Mouse (Mus musculus) limb, embryonic 15.5 days (tissue): ENCODE measurements around the gene Gabrb1. TPM values are rescaled to one million over a fixed set of nuclear protein-coding genes. Genes with fewer than 3 reads are reported as not detected.

ENCODE experiments used
- ATAC-seq: fragments of 200-750 bp; cut with Nextera tagmentation; 2 replicates; pipeline ENCODE4 v1.8.0; 2017; ENCODE audit warnings: low read depth, moderate TSS enrichment; ENCODE audit not compliant: insufficient number of reproducible peaks, low FRiP score, low TSS enrichment
- H3K27ac ChIP-seq: fragments of 300-500 bp; sonication (generic); 2 replicates; pipeline ENCODE4 v1.5.1; 2015; ENCODE audit warnings: moderate library complexity, mild to moderate bottlenecking, inconsistent platforms
- H3K27me3 ChIP-seq: fragments of 300-500 bp; sonication (generic); 2 replicates; pipeline ENCODE4 v1.6.1; 2015; ENCODE audit warnings: inconsistent platforms
- H3K36me3 ChIP-seq: fragments of 300-500 bp; sonication (generic); 2 replicates; pipeline ENCODE4 v1.6.1; 2015; ENCODE audit warnings: inconsistent platforms
- H3K4me1 ChIP-seq: fragments of 300-500 bp; sonication (generic); 2 replicates; pipeline ENCODE4 v1.6.1; 2015; ENCODE audit warnings: inconsistent platforms
- H3K4me2 ChIP-seq: fragments of 300-500 bp; sonication (generic); 2 replicates; pipeline ENCODE4 v1.6.1; 2015; ENCODE audit warnings: mild to moderate bottlenecking, inconsistent platforms
- H3K4me3 ChIP-seq: fragments of 300-500 bp; sonication (generic); 2 replicates; pipeline ENCODE4 v1.5.1; 2015; ENCODE audit warnings: mild to moderate bottlenecking, inconsistent platforms
- H3K9ac ChIP-seq: fragments of 300-500 bp; sonication (generic); 2 replicates; pipeline ENCODE4 v1.6.1; 2015; ENCODE audit warnings: inconsistent platforms
- H3K9me3 ChIP-seq: fragments of 300-500 bp; sonication (generic); 2 replicates; pipeline ENCODE4 v1.6.1; 2016; ENCODE audit warnings: inconsistent platforms
- WGBS: fragments of 180-500 bp; shearing (Covaris S2); methylation state at CpG from one replicate; pipeline ENCODE4 v1.1.7; 2015; 5-methylcytosine and 5-hydroxymethylcytosine counted together
- polyA plus RNA-seq: library from polyadenylated mRNA; unstranded; fragments of >200 nt; fragmentation: Nextera tagmentation; extraction: Ambion mirVana; gene quantifications from 2 replicates; pipeline ENCODE4 v1.2.1, GENCODE M21; 2015

Gene Gabrb1
- polyA plus RNA-seq, 1 experiment from 2014 or later: 1.9 TPM

DNA sequence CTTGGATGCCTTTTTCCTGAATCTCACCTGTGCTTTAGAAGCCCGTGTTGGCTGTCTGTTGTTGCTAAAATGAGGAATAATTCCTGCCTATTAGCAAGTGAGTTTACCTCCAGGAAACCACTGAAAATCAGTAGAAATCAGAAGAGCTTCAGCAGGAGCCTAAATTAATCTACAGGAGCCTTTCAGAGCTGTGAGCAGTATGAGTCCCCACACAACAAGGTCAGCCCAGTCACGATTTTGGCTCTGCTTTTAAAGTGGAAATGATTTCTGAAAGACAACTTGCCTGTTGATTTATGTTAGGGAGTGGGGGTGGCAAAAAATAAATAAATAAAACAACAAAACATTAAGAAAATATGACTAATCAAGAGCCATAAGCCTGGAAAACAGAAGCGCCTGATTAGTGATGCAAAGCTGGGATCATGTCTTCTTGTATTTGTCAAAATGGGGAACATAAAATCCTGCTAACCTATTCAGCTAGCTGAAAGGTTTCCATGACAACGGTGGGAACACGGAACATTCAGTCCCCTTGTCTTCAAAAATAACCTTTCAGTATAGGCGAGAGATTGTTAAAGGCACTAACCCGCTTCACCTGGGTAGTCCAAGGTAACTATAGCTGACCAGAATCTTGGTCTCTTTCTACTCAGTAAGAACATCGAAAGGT, 312.4 kb downstream of the Gabrb1 start:
- Histone ChIP-seq H3K4me1 (no peaks in the 10 kb centered on the region), H3K9ac (no peak overlapping the region), H3K36me3 (no peaks in the 10 kb centered on the region), H3K9me3 (no peaks in the 10 kb centered on the region), H3K4me2 (no peak overlapping the region), H3K27me3 (no peaks in the 10 kb centered on the region), H3K4me3 (no peak overlapping the region), H3K27ac (no peak overlapping the region)
- 80% methylated on average over 8 of the region's 8 CpGs for WGBS
- no peak for ATAC-seq

DNA sequence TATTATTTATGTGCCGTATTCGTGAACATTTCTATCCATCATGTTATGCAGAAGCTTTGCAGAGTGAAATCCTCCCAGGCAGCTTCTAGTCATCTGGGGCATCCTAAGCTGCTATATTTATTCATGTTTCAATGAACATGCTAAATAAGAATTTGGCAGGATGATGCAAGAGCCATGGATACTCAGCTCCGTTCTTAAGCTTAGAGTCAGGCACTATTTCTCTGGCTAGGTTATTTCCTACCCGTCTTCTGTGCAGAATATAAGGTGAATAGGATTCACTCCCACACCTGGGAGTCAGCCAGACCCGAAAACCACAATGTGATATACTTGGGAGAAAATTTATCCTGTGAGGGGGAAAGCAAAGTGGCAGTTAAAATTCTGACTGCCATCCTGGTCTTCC, 314.9 kb downstream of the Gabrb1 start:
- no peaks in the 10 kb centered on the region for H3K27me3 ChIP-seq
- no peak overlapping the region for H3K4me3 ChIP-seq
- no peak for ATAC-seq
- no peak overlapping the region for H3K27ac ChIP-seq
- H3K4me2 ChIP-seq: no peak overlapping the region
- H3K9ac ChIP-seq: no peak overlapping the region
- no peaks in the 10 kb centered on the region for H3K36me3 ChIP-seq
- no peaks in the 10 kb centered on the region for H3K9me3 ChIP-seq
- 76% methylated on average over 5 of the region's 5 CpGs for WGBS
- no peaks in the 10 kb centered on the region for H3K4me1 ChIP-seq

DNA sequence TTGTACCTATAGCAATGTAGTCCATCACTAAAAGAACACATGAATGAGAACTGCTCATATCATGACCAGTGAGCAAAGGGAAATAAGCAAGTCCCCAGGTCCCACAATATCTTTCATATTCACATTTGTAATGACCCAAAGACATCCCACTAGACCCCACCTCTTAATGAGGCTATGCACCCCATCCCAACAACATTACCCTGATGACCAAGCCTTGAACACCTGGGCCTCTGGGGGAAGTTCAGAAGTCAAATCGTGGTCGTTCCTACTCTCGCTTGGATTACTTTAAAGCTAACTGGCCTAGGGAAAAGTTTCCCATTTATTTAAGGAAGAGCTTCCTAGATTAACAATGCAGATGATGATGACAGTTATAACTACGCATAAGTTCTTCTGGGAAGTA, 318.2 kb downstream of the Gabrb1 start:
- H3K27me3 ChIP-seq: no peaks in the 10 kb centered on the region
- 87% methylated on average over 4 of the region's 4 CpGs for WGBS
- ATAC-seq: no peak
- H3K36me3 ChIP-seq: no peaks in the 10 kb centered on the region
- H3K9me3 ChIP-seq: no peaks in the 10 kb centered on the region
- H3K9ac ChIP-seq: no peak overlapping the region
- H3K4me2 ChIP-seq: no peak overlapping the region
- H3K4me3 ChIP-seq: no peak overlapping the region
- H3K4me1 ChIP-seq: no peaks in the 10 kb centered on the region
- no peak overlapping the region for H3K27ac ChIP-seq

DNA sequence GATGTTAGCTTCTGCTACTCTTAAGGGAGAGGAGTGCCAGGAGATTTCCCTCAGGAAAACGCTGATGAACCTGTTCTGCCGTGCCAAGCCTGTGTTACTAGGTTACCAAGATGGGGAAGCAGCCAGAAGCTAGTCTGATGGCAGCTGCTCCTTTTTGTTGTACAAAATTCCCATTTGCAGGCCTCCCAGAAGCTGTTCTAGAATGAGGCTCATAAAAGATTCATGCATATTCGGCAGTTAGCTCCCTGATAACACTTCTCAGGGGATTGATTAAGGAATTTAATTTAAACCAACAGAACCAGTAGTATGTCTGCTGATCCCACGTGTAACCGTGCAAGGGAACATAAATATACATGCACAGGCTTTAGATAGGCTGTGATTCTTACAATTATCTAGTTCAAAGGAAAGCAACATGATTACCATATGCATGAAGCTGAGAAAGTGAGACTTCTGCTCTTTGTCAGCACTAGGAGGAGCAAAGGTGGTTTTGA, 318.7 kb downstream of the Gabrb1 start:
- no peaks in the 10 kb centered on the region for H3K27me3 ChIP-seq
- H3K9me3 ChIP-seq: no peaks in the 10 kb centered on the region
- no peaks in the 10 kb centered on the region for H3K36me3 ChIP-seq
- H3K4me2 ChIP-seq: no peak overlapping the region
- 48% methylated on average over 5 of the region's 5 CpGs for WGBS
- no peak overlapping the region for H3K27ac ChIP-seq
- no peaks in the 10 kb centered on the region for H3K4me1 ChIP-seq
- no peak for ATAC-seq
- no peak overlapping the region for H3K9ac ChIP-seq
- H3K4me3 ChIP-seq: no peak overlapping the region

DNA sequence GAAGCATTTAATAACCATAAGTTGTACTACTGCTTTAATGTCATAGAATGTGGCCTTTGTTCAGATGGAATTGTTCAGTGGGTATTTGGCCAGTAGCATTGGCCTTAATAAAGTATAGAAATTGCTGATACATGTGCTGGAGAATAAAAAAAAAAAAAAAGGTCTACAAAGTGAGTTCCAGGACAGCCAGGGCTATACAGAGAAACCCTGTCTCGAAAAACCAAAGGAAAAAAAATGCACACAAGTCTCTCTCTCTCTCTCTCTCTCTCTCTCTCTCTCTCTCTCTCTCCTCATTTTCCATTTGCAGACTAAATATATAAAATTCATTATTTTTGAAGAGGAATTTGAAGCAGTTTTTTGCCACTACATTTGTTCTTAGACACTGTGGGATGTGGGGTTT, 328.6 kb downstream of the Gabrb1 start:
- no peak for ATAC-seq
- Histone ChIP-seq H3K4me2 (no peak overlapping the region), H3K27me3 (no peaks in the 10 kb centered on the region), H3K9ac (no peak overlapping the region), H3K36me3 (no peaks in the 10 kb centered on the region), H3K9me3 (no peaks in the 10 kb centered on the region), H3K4me1 (no peaks in the 10 kb centered on the region), H3K4me3 (no peak overlapping the region), H3K27ac (no peak overlapping the region)
- WGBS: 43% methylated on average over 1 of the region's 1 CpGs

DNA sequence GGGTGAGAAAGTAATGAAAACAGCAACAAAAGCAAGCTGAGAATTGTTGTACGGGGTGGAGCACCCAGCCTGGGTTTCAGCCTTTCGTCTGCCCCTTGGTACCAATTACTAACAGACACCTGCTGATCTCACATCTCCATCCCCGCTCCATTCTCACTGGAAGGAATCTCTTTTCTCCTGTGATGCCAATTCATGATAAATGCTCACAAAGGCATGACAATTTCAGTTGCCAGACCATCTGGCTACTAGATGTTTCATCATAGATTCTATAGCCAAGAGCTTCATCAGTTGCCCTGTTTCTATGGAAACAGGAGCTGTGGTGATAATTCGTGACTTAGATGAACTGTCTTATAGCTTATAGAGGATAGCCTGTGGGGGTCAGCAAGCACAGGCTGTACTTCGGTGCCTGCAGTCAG, 329.1 kb downstream of the Gabrb1 start:
- Histone ChIP-seq H3K27me3 (no peaks in the 10 kb centered on the region), H3K9ac (no peak overlapping the region), H3K4me1 (no peaks in the 10 kb centered on the region), H3K4me3 (no peak overlapping the region), H3K9me3 (no peaks in the 10 kb centered on the region), H3K36me3 (no peaks in the 10 kb centered on the region), H3K27ac (no peak overlapping the region), H3K4me2 (no peak overlapping the region)
- WGBS: 61% methylated on average over 5 of the region's 5 CpGs
- ATAC-seq: no peak

DNA sequence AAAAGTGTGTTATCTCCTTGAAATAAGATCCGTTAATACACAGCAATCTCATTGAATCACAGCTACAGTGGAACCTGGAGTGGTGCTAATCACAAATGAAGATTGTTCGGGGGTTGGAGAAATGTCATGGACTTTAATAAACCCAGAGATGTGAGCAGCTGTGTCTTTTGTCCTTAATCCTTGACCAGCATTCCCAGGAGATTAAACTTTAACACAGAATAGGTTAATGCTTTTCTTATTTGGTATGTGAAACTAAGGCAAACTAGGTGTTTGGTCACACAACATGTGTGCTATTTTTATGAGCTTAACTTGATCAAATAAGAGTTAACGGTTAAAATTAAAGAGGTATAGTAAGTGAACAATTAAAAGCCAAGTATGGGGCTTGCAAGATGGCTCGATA, 341.6 kb downstream of the Gabrb1 start:
- Histone ChIP-seq H3K4me1 (no peaks in the 10 kb centered on the region), H3K9me3 (no peaks in the 10 kb centered on the region), H3K9ac (no peak overlapping the region), H3K27ac (no peak overlapping the region), H3K27me3 (no peaks in the 10 kb centered on the region), H3K4me2 (no peak overlapping the region), H3K36me3 (no peaks in the 10 kb centered on the region), H3K4me3 (no peak overlapping the region)
- no peak for ATAC-seq
- WGBS: 72% methylated on average over 4 of the region's 4 CpGs

DNA sequence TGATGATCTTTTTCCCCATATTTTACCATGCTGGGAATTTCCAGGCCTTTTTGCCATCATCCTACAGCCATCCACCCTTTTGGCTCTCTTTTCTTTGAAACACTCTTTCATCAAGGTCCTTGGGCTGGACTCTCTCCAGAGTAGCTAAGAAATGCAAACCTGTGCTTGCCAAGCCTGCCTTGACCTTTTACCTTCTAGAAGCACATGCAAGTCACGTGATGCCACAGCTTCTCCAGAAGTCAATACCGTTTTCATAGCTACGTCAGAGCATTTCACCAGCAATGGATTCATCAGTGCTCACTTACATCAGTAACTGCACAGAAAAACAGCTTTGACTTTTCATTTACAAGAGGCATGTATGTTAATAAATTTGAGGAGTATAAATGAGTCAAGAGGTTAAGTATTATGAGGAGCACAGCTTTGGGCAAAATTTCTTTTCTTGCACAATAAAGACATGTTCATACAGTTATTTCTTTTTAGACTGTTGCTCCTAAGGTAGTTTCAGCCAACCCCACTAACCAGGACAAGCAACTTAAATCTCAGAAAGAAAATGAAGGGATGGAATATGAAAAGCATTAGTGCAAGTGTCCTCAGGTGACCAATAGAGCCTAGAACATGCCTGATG, 346.0 kb downstream of the Gabrb1 start:
- Histone ChIP-seq H3K4me1 (no peaks in the 10 kb centered on the region), H3K36me3 (no peaks in the 10 kb centered on the region), H3K9me3 (no peaks in the 10 kb centered on the region), H3K4me3 (no peak overlapping the region), H3K27ac (no peak overlapping the region), H3K4me2 (no peak overlapping the region), H3K27me3 (no peaks in the 10 kb centered on the region), H3K9ac (no peak overlapping the region)
- no peak for ATAC-seq
- WGBS: 77% methylated on average over 3 of the region's 3 CpGs

DNA sequence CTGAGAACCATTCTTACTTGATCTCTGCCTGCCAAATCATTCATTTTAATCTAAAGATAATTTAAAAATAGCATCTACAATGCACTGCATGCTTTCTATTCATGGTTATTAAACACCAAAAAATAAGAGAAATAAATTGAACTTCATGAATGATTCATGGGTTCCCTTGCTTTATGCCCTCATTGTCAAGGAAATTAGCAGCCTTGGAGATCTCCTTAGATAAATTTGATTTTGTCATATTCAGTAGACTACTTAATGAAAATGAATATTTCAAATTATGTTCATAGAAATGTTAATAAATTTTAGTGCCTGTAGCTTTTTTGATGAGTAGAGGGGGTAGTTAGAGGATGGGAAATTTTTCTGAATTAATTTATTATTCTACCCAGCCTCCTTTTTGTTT, 379.0 kb downstream of the Gabrb1 start:
- no peaks in the 10 kb centered on the region for H3K27me3 ChIP-seq
- ATAC-seq: no peak
- no peaks in the 10 kb centered on the region for H3K9me3 ChIP-seq
- H3K4me2 ChIP-seq: no peak overlapping the region
- H3K9ac ChIP-seq: no peak overlapping the region
- no peak overlapping the region for H3K27ac ChIP-seq
- no peak overlapping the region for H3K4me3 ChIP-seq
- no peaks in the 10 kb centered on the region for H3K36me3 ChIP-seq
- no peaks in the 10 kb centered on the region for H3K4me1 ChIP-seq

DNA sequence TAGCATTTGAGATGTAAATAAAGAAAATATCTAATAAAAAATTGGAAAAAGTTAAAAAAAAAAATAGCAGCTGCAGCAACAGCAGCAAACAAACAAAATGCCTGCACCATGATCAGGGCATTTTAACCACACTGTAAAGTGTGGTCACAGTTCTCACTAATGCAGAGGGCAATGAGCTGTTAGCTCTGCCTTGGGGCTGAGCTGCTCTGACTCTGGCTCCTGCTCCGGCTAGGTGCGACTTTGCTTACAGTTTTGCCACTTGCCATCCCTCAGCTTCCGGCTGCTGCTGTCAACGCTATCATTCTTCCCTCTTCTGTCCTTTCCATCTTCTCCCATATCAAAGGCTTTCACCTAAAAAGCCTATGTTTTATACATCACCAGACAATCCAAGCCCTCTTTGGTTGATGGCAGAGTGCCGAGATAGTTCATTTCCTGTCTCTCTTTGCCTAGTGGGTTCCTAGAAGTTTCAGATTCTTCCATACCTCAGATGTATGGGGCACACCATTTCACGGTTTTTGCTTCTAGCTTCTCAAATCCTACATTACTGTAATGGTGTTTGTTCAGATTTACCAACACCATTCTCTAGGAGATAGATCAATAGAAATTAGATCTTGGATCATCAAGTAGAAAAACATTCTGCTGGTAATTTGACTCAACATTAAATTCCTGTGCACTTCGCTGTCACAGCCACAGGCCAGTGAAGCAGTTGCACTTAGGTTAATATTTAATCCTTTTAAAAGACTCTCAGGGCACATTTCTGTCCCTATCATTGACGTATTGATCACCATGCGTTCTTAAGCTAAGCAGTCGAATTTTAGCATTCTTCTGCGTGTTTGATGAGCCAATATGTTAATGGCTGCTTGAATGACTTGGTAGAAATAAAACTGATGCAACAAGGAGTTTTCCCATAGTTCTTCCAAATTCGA, 385.6 kb downstream of the Gabrb1 start:
- no peak overlapping the region for H3K27ac ChIP-seq
- 81% methylated on average over 12 of the region's 12 CpGs for WGBS
- no peaks in the 10 kb centered on the region for H3K27me3 ChIP-seq
- no peaks in the 10 kb centered on the region for H3K9me3 ChIP-seq
- H3K9ac ChIP-seq: no peak overlapping the region
- H3K4me1 ChIP-seq: no peaks in the 10 kb centered on the region
- no peak for ATAC-seq
- H3K4me2 ChIP-seq: no peak overlapping the region
- H3K4me3 ChIP-seq: no peak overlapping the region
- no peaks in the 10 kb centered on the region for H3K36me3 ChIP-seq

DNA sequence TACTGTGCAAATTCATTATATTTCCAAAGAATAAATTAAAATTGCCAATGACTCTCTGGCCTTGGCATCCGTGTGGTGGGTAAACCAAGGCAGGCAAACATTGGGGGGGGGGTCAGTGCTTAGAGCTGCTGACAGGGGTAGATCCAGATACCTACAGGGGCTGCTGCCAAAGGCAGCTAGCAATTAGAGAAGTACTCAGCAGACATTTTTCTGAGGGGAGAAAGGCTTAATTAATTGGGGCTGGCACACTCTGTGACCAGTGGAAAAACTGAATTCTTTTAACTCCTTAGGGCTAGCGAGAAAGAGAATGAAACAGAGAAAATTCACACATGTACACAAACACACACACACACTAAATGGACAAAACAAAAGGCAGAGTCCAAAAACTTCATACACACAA, 388.3 kb downstream of the Gabrb1 start:
- H3K27me3 ChIP-seq: no peaks in the 10 kb centered on the region
- H3K36me3 ChIP-seq: no peaks in the 10 kb centered on the region
- no peak overlapping the region for H3K27ac ChIP-seq
- no peaks in the 10 kb centered on the region for H3K9me3 ChIP-seq
- no peaks in the 10 kb centered on the region for H3K4me1 ChIP-seq
- no peak overlapping the region for H3K4me3 ChIP-seq
- no peak for ATAC-seq
- no peak overlapping the region for H3K9ac ChIP-seq
- H3K4me2 ChIP-seq: no peak overlapping the region
- 62% methylated on average over 2 of the region's 2 CpGs for WGBS

DNA sequence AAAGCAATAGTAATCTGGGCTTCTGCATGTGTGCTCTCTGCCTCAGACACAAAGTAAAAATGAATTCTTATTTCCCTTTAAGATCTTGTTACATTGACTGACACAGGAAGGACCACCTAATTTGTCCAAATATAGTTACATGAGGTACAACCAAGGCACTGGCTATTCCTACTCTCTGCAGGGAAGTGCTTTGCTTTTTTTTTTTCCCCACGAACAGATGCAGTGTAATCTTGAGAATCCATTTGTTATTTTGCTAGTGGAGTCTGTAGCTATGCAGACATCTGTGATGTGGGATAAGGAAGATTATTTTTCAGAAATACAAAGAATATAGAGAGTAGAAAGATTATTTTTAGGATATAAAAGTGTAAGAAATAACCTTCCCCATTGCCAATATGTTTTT, 406.2 kb downstream of the Gabrb1 start:
- no peak overlapping the region for H3K4me3 ChIP-seq
- no peaks in the 10 kb centered on the region for H3K36me3 ChIP-seq
- no peak for ATAC-seq
- no peaks in the 10 kb centered on the region for H3K4me1 ChIP-seq
- no peaks in the 10 kb centered on the region for H3K9me3 ChIP-seq
- no peak overlapping the region for H3K9ac ChIP-seq
- no peaks in the 10 kb centered on the region for H3K27me3 ChIP-seq
- H3K27ac ChIP-seq: no peak overlapping the region
- no peak overlapping the region for H3K4me2 ChIP-seq
- WGBS: 53% methylated on average over 1 of the region's 1 CpGs
